ENCODE assay signal across 31 mouse cellular contexts in the genomic region with DNA sequence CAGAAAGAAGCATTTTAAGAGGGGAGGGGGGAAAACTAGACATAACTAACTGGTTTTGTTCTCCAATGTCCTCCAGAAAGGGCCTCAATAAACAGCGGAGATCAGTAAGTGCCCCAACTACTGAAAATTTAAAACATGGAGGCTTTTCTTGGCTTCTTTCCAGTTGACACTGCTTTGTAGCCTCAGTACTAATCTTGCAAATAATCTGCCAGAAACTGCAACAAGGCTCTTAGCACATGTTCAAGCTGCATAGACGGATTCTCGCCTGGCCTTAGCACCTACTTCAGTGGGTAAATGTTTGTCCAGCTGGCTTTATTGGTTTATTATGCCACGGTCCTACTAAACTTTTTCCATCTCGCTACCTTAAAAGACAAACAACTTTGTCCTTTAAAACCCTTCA.
DNase-seq lines count a peak whose midpoint lies in the region; ATAC-seq lines count a peak whose summit lies in the region.
"Had no signal": no experiment of that assay in that cellular context is flagged by ENCODE, and none has a peak within 500 bp of the region (broad histone marks: within the 10 kb centered on the region; RNA-seq: fewer than 3 reads in every experiment).

No protein-coding gene starts in this region.

- ATAC-seq in embryonic facial prominence, embryonic 14.5 days (ENCODE audit: low read depth), result no peak
- no peak for ATAC-seq in limb, embryonic 12.5 days (ENCODE audit: insufficient number of reproducible peaks, insufficient read depth, low FRiP score, low TSS enrichment, low read depth)
- no peak for ATAC-seq in granulocyte monocyte progenitor cell, adult 5-6 weeks (replicated peaks; ENCODE audit: poor library complexity, severe bottlenecking)
- ATAC-seq: forebrain, embryonic 16.5 days; inflammation-experienced regulatory T-cells, adult 6 months; midbrain, embryonic 16.5 days had no signal

- H3K27me3 ChIP-seq in embryonic facial prominence, embryonic 14.5 days (replicated peaks; ENCODE audit: control insufficient read depth, insufficient read depth, low read length), result no peaks in the 10 kb centered on the region
- H3K27me3 ChIP-seq in embryonic facial prominence, embryonic 10.5 days (replicated peaks; ENCODE audit: low read depth, poor library complexity, severe bottlenecking), result no peaks in the 10 kb centered on the region
- H3K27me3 ChIP-seq in limb, embryonic 12.5 days, result no peaks in the 10 kb centered on the region
- H3K27me3 ChIP-seq in limb, embryonic 10.5 days (ENCODE audit: low read depth, poor library complexity, severe bottlenecking), result no peaks in the 10 kb centered on the region
- H3K27me3 ChIP-seq: CH12.LX; embryonic facial prominence, embryonic 13.5 days; heart, embryonic 12.5 days; hindbrain, embryonic 13.5 days; kidney, embryonic 15.5 days; liver, embryonic 15.5 days had no signal

- DNase-seq in embryonic facial prominence, embryonic 14.5 days (ENCODE audit: low spot score), result peak; percentile 56
- no peak for DNase-seq in embryonic facial prominence, embryonic 10.5 days (ENCODE audit: low spot score)
- DNase-seq in limb, embryonic 10.5 days (ENCODE audit: low spot score), result no peak
- peak; percentile 5 for DNase-seq in lung, postnatal 36 days
- no peak for DNase-seq in lung, postnatal 4 days
- DNase-seq: adrenal gland, postnatal 10 days; cerebellum, adult 11 months; cerebellum, adult 9-10 months; embryo, embryonic 11 days; gastrocnemius, adult 2 months; gastrocnemius, postnatal 36 days; heart, adult 2 months; heart, postnatal 4 days; kidney, adult 11 months; kidney, postnatal 36 days; layer of hippocampus, postnatal 36 days; left cerebral cortex, postnatal 4 days; right cerebral cortex, postnatal 25 days; spleen, adult 18-20 months; thymus, postnatal 14 days had no signal

- H3K4me3 ChIP-seq in embryonic facial prominence, embryonic 14.5 days (ENCODE audit: low read depth, low read length), result no peak overlapping the region
- H3K4me3 ChIP-seq in embryonic facial prominence, embryonic 10.5 days, result no peak overlapping the region
- no peak overlapping the region for H3K4me3 ChIP-seq in limb, embryonic 12.5 days (replicated peaks)
- H3K4me3 ChIP-seq in limb, embryonic 10.5 days, result no peak overlapping the region
- H3K4me3 ChIP-seq: embryonic facial prominence, embryonic 13.5 days; gastrocnemius, adult 2 months; heart, adult 2 months; heart, embryonic 12.5 days; hindbrain, embryonic 13.5 days; kidney, embryonic 15.5 days; liver, embryonic 15.5 days had no signal

- WGBS in embryonic facial prominence, embryonic 14.5 days, result 63% methylated on average over 5 of the region's 5 CpGs
- WGBS in embryonic facial prominence, embryonic 10.5 days, result 76% methylated on average over 5 of the region's 5 CpGs
- 31% methylated on average over 5 of the region's 5 CpGs for WGBS in limb, embryonic 12.5 days
- WGBS in limb, embryonic 10.5 days, result 88% methylated on average over 5 of the region's 5 CpGs

- no peaks in the 10 kb centered on the region for H3K9me3 ChIP-seq in embryonic facial prominence, embryonic 14.5 days (ENCODE audit: control insufficient read depth, low read length)
- no peaks in the 10 kb centered on the region for H3K9me3 ChIP-seq in embryonic facial prominence, embryonic 10.5 days
- no peaks in the 10 kb centered on the region for H3K9me3 ChIP-seq in limb, embryonic 12.5 days
- H3K9me3 ChIP-seq in limb, embryonic 10.5 days (replicated peaks), result no peaks in the 10 kb centered on the region
- H3K9me3 ChIP-seq: embryonic facial prominence, embryonic 13.5 days; heart, embryonic 12.5 days; hindbrain, embryonic 13.5 days; kidney, embryonic 15.5 days; liver, embryonic 15.5 days had no signal

- H3K27ac ChIP-seq in embryonic facial prominence, embryonic 14.5 days (replicated peaks; ENCODE audit: low read depth, low read length), result no peak overlapping the region
- H3K27ac ChIP-seq in embryonic facial prominence, embryonic 10.5 days (replicated peaks), result no peak overlapping the region
- 0 out of 2 replicates have a peak overlapping the region, but pooled peaks have one; percentile 25 for H3K27ac ChIP-seq in limb, embryonic 12.5 days
- H3K27ac ChIP-seq in limb, embryonic 10.5 days, result no peak overlapping the region
- H3K27ac ChIP-seq: embryonic facial prominence, embryonic 13.5 days; gastrocnemius, adult 2 months; heart, adult 2 months; hindbrain, embryonic 13.5 days; kidney, embryonic 15.5 days; liver, embryonic 15.5 days had no signal

- peaks cover 7% of the 10 kb centered on the region; the same call in 1 of the 2 replicates for H3K4me1 ChIP-seq in embryonic facial prominence, embryonic 14.5 days (ENCODE audit: control insufficient read depth, insufficient read depth, low read length)
- H3K4me1 ChIP-seq in embryonic facial prominence, embryonic 10.5 days, result peaks cover 18% of the 10 kb centered on the region
- H3K4me1 ChIP-seq in limb, embryonic 12.5 days (replicated peaks), result peaks cover 31% of the 10 kb centered on the region
- peaks cover 31% of the 10 kb centered on the region for H3K4me1 ChIP-seq in limb, embryonic 10.5 days
- H3K4me1 ChIP-seq: liver, embryonic 15.5 days had no signal

- no peak overlapping the region for H3K4me2 ChIP-seq in embryonic facial prominence, embryonic 14.5 days (ENCODE audit: low read depth, low read length)
- H3K4me2 ChIP-seq in limb, embryonic 12.5 days, result no peak overlapping the region
- H3K4me2 ChIP-seq: embryonic facial prominence, embryonic 13.5 days; heart, embryonic 12.5 days; hindbrain, embryonic 13.5 days; kidney, embryonic 15.5 days; liver, embryonic 15.5 days had no signal

- H3K36me3 ChIP-seq in embryonic facial prominence, embryonic 14.5 days (ENCODE audit: control insufficient read depth, insufficient read depth, low read length), result no peaks in the 10 kb centered on the region
- no peaks in the 10 kb centered on the region for H3K36me3 ChIP-seq in embryonic facial prominence, embryonic 10.5 days (replicated peaks)
- no peaks in the 10 kb centered on the region for H3K36me3 ChIP-seq in limb, embryonic 12.5 days
- no peaks in the 10 kb centered on the region for H3K36me3 ChIP-seq in limb, embryonic 10.5 days
- H3K36me3 ChIP-seq: embryonic facial prominence, embryonic 13.5 days; heart, embryonic 12.5 days; hindbrain, embryonic 13.5 days; kidney, embryonic 15.5 days; liver, embryonic 15.5 days had no signal

- H3K9ac ChIP-seq in embryonic facial prominence, embryonic 14.5 days (ENCODE audit: low read depth, low read length), result no peak overlapping the region
- H3K9ac ChIP-seq in limb, embryonic 12.5 days (replicated peaks), result no peak overlapping the region
- H3K9ac ChIP-seq: embryonic facial prominence, embryonic 13.5 days; heart, embryonic 12.5 days; hindbrain, embryonic 13.5 days; kidney, embryonic 15.5 days; liver, embryonic 15.5 days had no signal

Comparison
In these comparisons a context has a peak if more than half of its experiments do, and no peak if none do; other contexts are left out.
1. DNase-seq: peak in embryonic facial prominence, embryonic 14.5 days (single experiment) and lung, postnatal 36 days (single experiment); none in embryonic facial prominence, embryonic 10.5 days (single experiment), limb, embryonic 10.5 days (single experiment) and lung, postnatal 4 days (0 of 2).